Mouse (Mus musculus): ENCODE results near the gene Cage1.

The Cage1 gene

DNA sequence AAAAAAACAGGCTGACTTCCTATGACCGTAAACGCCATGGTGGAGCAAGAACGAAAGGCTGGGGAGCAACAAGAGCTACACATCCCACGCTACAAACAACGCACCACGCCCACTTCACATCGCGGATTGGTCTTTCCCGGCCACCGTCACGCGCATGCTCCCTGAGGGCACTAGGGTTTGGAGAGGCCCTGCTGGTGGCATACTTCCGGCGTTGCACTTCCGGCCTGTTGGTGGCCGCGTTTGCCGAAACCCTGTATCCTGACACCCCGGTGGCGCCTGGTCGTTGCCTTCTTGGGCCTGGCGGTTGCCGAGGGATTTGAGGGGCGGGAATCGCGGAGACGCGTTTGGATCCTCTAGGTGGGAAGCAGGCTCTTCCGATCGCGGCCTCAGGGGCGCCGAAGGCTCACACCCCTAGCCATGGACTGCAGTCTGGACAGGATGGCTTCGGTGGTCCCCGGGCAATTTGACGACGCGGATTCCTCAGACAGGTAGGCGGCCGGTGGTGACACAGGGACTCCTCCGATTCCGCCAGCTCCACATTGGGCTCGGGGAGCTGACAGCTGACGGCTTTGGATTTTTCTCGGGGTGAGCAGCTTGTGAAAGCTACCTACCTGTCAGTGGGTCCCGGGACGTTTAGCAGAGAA is at the start of gene Cage1:
Gene Cage1, minus strand, starts transcription at position 26 of the 644 bp plus-strand sequence.
- DNase-seq (ENCODE audit: low read depth in 2 of 2, low spot score in 2 of 2): peak; percentile 94 to 97

DNA sequence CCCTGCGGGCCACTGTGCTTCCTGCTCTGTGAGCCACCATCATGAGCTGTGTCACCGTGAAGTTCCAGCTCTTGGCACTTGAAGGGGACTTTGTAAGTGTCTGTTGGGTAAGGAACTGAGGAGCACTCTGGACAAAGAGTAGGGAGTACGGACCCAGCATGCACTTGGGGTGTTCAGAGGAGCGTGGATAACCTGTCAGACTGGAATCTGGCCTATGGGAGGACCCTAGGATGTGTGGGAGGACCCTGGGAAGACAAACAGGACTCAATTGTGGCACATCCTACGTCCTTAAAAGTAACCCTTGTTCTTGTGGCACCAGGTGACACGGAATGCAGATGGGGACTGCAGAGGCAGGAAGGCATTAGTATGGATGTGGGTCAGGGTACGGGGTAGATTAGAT is 44.3 kb upstream of the Cage1 start:
- DNase-seq (ENCODE audit: low read depth in 2 of 2, low spot score in 2 of 2): no peak

DNA sequence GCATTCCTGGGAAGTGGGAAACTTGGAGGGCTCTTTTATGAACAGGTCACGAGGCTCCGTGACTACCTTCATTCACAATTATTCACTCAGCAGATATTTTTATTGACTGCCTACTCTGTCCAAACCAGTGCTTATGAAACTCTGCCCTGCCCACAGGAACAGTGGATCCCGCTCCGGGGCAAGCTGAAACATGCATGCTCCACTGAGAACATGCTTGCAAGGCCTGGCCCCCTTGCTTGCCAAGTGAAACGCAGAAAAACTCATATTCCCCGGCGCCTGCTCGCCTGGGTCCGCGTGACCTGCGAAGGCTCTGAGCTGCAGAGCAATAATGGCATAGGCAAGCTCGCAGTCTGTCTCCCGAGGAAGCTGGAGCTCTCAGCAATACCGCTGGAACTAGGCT is 43.9 kb upstream of the Cage1 start:
- DNase-seq (ENCODE audit: low read depth in 2 of 2, low spot score in 2 of 2): no peak

DNA sequence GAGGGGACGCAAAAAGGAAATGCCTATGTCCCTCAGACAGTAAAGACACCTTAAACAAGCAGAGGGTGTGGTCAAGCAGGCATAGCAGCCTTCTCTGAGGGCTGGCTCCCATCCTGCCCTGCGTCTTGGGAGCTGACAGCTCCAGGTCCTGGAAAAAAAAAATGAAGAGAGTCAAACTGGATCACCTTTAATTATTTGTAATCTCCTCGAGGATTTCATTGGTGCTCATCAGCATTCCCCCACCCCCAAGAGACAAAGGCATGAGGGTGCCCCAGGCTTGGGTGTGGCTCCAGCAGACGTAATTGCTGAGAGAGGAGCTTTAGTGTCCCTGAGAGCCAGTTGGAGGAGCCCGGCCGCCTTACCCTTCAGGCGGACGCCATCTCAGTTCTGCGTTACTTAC is 43.1 kb upstream of the Cage1 start:
- DNase-seq (ENCODE audit: low read depth in 2 of 2, low spot score in 2 of 2): no peak

DNA sequence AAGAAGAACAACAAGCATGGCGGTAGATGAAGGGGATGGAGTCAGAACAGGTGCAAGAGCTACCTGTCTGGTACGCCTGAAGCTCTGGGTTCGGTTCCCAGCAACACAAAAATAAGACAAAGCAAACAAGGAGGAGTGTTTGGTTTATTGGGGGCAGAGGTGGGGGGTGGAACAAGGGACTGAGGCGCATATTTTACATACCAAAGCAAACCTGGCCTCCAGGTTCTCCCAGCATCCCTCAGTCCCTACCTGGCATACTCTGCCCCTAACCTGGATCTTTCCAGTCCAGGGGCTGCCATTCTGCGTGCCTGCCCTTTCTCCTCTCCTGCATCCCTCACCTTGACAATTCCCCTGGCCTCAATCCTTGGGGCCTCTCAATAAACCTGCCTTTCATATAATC is 42.5 kb upstream of the Cage1 start:
- DNase-seq (ENCODE audit: low read depth in 2 of 2, low spot score in 2 of 2): no peak

DNA sequence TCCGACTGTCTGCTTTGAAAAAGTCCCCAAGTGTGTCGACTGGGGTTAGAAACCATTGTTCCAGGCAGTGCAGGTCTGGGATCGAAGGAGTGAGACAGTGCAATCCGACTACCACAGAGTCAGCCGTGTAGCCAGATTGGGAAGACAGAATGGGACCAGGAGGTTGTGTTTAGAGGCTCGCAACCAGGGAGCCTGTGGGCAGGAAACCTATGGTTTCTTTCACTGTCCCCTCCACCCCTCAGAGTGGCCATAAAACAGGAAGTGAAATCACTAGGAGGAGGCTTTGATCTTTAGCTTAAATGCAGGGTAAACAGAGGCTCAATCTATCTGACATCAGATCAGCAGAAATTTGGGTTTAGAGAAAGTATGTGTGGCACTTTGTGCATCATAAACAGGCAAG is 42.0 kb upstream of the Cage1 start:
- no peak for DNase-seq (ENCODE audit: low read depth in 2 of 2, low spot score in 2 of 2)

DNA sequence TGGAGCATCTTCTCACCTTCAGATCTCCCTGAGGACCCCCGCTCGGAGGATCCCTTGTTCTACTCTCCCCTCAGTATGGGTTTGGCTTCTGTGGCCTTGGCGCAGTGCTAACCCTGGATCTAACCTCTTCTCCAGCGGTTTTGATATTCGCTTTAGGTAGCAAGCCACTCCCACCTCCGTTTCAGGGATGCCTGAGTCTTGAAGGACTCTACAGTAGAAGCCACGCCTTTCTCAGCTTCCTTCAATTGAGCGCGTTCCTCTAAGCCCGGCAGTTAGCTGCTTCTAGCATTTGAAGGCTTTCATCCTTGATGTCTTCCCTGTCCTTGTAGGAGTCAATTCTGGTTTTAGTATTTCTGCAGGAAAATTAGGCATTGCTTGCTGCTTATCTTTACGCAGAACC is 40.2 kb upstream of the Cage1 start:
- no peak for DNase-seq (ENCODE audit: low read depth in 2 of 2, low spot score in 2 of 2)

DNA sequence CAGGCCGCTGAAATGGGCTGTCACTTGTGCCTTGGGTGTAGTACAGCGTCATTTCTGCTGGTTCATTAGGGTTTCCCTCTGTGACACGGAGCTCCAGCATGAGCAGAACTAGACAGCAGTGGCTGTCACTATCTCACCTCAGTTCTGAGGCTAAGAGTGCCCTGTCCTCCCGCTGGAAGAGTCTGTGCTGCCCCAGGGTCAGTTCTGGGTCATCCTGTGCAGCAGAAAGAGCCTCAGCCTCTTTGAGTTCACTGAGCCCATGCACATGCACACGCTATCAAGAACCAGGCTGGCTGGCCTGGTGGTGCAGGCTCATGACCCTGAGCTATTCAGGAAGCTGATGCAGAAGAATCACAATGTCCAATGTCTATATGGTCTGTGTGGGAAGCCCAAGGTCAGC is 37.5 kb upstream of the Cage1 start:
- no peak for DNase-seq (ENCODE audit: low read depth in 2 of 2, low spot score in 2 of 2)

DNA sequence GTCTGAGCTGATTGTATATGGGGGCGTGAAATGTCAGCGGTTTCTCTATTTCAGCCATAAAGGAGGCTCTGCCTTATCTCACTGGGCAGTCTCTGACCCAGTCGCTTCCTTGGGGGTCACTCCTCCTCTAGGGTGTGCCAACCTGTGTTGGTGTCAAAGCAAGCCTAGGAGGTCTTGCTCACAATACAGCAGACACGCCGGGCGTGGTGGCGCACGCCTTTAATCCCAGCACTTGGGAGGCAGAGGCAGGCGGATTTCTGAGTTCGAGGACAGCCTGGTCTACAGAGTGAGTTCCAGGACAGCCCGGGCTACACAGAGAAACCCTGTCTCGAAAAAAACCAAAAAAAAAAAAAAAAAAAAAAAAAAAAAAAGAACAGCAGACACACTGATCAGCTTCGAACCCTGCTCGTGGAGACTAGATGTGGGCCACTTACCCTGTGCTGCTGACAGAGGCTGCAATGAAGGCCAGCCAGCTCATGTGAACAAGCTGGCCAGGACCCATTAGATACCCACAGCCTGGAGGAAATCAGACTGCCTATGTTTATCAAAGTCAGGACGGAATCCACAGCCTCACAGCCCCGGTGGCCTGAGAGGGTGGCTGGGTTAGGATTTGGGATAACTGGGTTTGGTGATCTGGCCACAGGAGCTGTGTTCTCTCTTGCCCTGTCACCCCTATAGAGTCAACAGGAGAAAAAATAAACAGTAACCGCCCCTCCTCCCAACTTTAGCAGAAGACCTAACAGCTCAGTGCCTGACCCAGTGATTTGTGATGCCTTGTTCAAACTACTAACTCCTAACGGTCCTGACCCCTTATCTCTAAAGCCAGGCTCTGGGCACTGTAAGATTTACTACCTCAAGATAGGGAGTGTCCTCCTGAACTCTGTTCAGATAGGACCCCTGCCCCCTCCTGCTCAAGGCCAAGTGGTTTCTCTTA is 36.8 kb upstream of the Cage1 start:
- DNase-seq (ENCODE audit: low read depth in 2 of 2, low spot score in 2 of 2): no peak

DNA sequence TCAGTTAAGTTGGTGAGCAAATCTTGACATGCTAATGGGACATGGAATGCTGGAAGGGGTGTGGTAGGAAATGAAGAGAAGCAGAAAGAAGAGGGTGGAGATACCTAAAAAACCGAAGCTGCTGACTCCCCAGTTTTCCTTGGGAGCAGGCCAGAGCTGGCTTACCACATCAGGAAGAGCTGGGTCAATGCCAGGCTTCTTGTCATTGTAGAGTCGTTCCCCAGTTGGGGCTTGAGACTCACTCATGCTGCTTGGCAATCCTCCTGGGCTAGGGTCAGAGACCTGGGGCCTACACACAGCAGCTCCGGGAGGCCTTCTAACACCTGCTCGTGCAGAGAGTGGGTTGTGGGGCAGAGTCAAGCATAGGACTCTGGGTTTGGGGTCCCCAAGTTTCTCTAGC is 34.1 kb upstream of the Cage1 start:
- no peak for DNase-seq (ENCODE audit: low read depth in 2 of 2, low spot score in 2 of 2)

DNA sequence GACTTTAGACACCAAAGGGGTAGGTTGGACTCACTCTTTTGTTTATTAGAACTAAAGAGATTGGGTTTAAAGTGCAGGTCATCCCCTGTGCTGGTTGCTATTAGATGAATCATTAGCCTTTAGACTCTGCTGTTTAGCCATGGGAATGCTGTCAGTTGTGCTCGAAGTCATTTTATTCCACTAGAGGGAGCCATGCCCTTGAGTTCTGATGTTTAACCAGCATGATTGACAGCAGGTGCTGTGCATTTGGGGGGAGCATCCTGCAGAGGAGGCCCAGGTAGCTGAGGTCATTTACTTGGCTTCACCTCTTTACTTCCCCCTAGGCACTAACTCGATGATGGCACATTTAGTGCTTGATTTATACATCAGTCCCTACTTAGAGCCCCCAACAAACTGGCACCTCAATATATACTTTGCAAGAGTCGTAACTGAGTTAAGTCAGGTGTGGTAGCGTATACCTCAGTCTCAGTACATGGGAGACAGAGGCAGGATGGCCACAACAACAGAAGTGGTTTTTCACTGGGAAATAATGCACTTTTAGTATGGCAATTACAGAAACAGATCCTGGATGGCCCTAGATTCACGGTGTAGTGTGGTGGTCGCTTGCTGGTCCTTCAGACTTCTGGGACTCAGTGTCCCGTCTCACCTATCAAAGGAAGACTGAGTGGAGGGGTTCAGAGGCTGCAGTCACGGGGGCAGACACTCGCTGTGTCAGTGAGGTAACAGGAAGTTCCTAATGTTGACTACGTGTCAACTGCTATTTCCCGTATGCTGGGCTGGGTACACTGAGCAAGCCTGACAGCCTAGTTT is 28.2 kb upstream of the Cage1 start:
- peak; percentile 14 to 49 for DNase-seq (ENCODE audit: low read depth in 2 of 2, low spot score in 2 of 2)

DNA sequence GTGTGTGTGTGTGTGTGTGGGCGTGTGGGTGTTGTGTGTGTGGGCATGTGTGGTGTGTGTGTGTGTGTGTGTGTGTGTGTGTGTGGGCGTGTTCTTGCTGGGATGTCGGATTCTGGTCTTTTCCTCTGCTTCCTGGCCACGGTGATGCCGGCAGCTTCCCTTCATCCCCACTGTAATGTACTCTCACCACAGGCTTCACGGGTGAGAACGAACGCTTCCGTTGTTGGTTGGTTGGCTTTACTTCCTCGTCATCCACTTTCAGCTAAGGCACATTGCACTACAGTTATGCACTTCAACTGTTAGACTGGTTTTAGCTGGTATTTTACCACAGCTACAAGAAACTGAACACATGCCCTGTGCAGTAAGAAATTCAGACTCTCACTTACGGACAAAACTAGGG is 25.8 kb upstream of the Cage1 start:
- DNase-seq (ENCODE audit: low read depth in 2 of 2, low spot score in 2 of 2): no peak

DNA sequence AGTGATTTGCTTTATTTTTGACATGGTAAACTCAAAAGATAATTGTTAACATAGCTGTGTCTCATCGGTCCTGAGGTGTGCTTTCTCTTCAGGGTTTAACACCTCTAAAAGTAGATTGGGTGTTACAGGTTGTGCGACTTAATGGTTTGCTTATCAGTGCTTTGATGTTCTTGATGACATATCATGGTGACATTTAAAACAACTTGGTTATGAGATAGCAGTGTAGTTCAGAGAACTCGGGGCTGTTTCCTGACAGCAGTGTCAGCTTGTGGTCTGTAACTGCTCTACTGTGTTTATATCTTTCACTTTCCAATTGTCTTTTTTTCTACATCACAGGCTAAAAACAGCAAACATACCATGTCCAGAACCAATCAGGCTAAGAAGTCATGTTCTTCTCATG is 13.0 kb upstream of the Cage1 start:
- DNase-seq (ENCODE audit: low read depth in 2 of 2, low spot score in 2 of 2): no peak

DNA sequence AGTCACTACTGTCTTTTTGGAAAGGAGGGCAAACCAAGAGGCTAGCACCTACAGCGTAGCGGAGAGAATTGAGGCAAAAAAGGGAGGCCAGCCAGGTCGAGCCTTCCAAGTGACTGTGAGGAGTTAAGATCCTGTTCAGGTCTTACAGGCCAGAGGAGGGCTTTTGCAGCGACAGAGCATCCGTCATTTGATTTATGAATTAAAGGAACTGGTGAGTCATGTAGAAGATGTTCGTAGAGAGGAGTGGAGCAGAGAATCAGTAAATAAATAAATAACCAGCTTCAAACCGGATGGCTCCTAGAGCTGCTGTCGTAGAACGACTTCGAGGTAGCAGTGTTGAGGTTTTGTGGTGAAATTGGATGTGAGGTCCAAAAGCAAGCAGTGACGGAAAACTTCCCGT is 942 bp upstream of the Cage1 start:
- peak; percentile 47 to 59 for DNase-seq (ENCODE audit: low read depth in 2 of 2, low spot score in 2 of 2)

DNA sequence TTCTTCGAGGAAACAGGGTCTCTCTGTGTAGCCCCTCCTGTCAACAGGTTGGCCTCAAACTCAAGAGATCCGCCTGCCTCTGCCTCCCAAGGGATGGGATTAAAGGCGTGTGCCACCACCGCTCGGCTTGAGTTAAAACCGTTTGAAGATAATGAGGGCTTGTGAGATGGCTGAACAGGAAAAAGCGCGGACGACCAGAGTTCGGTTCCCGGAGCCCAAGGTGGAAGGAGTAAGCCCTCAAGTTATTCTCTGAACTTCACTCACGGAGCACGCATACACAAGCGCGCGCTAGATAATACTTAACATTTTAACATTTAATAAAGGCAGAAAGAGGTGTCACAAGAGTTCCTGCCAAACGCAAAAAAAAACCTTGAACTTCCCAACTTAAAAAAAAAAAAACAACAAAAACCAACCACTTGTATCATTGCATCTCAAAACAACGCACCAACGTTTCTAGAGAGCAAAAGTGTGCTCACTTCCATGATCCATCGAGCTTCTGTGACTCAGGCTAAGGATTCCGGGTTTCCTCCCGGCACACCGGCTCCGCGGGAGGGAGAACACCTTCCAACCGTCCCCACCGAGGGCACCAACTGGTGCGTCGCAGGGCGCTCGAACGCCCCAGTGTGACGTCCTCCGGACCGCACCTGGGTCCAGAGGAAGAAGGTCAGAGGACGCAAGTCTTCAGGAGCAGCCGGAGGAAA is 376 bp downstream of the Cage1 start, which contains the start of gene Riok1:
Gene Riok1, plus strand, starts transcription at position 653 of the 701 bp plus-strand sequence.
- DNase-seq (ENCODE audit: low read depth in 2 of 2, low spot score in 2 of 2): peak in 1 of 2 experiments; percentile 4

DNA sequence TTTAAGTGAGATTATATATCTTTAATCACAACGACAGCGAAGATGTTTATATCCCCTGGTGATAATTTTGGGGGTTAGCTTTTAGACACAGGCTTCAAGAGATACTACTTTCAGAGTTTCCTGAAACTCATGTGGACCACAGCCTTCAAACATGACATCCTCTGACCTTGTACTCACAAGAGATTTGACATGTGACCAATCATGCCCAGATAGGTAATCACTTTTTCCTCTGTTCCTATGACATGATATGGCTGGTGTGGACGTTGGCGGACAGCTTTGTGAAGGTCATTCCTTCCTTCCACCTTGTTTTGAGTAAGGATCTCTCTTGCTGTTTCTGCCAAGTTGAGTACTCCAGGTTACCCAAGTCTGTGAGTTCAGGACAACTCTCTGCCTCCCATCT is 8.5 kb downstream of the Cage1 start:
- DNase-seq (ENCODE audit: low read depth in 2 of 2, low spot score in 2 of 2): no peak

DNA sequence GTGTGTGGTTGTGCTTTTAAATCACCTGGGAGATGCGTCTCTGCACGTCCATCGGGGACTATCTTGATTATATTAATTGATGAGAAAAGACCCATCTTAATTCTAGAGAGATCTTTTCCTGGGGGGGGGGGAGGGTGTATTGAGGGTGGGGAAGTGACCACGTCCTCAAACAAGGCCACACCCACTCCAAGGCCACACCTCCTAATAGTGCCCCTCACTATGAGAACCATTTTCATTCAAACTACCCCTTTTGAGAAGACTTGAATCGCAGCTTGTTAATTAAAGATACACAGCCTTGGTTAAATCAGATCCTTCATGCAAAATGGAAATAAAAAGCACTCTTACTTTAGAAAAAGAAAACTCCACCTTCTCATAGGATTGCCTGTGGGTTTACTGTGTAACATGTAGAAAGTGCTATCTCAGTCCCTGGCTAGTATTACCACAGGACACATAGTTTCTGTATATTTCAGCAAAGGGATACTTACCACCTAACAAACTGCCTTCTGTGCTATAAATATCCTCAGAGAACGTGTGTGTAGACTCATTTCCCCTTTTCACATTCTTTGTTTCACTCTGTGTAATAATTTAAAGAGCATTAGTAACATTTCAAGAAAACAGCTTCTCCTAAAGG is 9.1 kb downstream of the Cage1 start:
- no peak for DNase-seq (ENCODE audit: low read depth in 2 of 2, low spot score in 2 of 2)

DNA sequence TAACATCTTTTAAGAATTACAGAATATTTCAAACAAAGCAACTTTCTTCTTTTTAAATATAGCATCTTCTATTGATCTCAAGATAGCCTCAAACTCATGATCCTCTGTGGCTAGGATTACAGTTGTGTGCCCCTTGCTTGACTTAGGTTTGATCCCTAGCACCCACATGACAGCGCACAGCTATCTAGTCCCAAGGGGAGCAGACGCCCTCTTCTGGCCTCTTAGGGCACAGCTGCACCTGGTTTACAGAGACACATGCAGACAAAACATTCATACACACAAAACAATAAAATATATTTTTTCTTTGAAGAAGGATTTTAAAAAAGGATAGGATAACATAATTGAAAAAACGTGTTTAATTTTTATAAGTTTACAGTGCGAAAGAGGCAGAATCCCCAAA is 11.0 kb downstream of the Cage1 start:
- DNase-seq (ENCODE audit: low read depth in 2 of 2, low spot score in 2 of 2): peak in 1 of 2 experiments; percentile 20

DNA sequence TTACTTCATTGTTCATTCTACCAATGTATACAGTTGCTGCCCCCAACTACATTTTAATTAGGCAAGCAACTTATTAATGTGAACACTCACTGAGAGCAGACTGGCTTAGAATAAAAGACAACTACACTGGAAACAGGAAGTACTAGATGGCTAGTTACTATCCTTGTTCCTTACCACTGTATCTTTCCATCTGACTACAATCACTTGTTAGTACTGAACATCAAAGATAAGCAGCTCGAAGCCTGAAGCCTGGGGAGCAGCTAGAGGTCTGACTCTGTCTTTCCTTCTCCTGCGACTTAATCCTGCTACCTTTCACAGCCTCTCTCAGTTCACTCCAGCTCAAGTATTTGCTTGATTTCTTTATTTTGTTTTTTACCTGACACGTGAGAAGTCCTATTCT is 18.1 kb downstream of the Cage1 start:
- no peak for DNase-seq (ENCODE audit: low read depth in 2 of 2, low spot score in 2 of 2)

DNA sequence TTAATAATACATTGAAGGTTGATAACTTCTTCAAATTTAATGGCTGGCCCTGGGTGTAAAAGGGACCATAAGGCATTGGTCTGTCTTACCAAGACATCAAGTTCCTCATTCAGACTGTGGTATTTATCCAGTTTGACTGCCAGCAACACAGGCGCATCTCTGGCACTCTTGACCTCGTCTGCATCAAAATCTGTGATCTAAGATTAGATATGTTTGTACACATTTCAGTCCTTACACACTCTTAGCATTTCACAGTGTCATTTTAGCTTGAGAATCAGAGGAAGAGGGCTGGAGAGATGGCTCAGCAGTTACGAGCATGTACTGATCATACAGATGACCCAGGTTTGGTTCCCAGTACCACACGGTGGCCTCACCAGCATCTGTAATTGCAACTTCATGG is 21.3 kb downstream of the Cage1 start:
- no peak for DNase-seq (ENCODE audit: low read depth in 2 of 2, low spot score in 2 of 2)

DNA sequence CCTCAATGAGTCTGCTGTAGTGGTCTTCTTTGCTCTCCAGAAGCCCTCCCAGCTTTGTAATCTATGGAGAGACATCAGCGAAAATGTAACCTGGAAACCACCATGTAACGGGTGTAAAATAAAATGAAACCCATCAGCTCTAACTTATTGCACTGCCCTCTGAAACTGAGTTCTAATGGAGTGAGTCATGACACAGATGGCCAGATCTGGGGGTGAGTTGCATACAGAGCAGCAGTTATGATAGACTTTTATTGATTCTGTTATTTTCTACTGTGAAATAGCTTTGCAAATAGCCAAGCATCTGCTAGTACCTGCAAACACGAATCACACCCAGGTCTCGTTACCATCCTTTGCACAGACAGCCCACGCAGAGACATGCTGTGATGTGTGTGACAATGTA is 24.4 kb downstream of the Cage1 start:
- DNase-seq (ENCODE audit: low read depth in 2 of 2, low spot score in 2 of 2): no peak
